Mouse (Mus musculus) telencephalon, adult 2 months (tissue): ENCODE results near the gene Rhox2e.
"Not testable (repeated sequence)": the region's sequence is repeated elsewhere in the genome, so short reads cannot be mapped to it uniquely, and the experiment has no call there.

ENCODE experiments used
- DNase-seq: peaks from one replicate; pipeline ENCODE4 v3.0.0-alpha.2; 2011; ENCODE audit warnings: low read depth, low spot score

The Rhox2e gene

GRCm38 (mm10) chrX:37530152-37530551 is at the start of gene Rhox2e:
Gene Rhox2e, plus strand, starts transcription at chrX:37530452.
- not testable (repeated sequence) for DNase-seq

- not testable (repeated sequence) for DNase-seq
Measured at GRCm38 (mm10) chrX:37514059-37514458, 16.2 kb upstream of the Rhox2e start, which contains the start of gene Rhox4d. Gene Rhox4d, plus strand, starts transcription at chrX:37514359.

GRCm38 (mm10) chrX:37541719-37542118 is 11.5 kb downstream of the Rhox2e start, which contains the start of gene Rhox3e:
Gene Rhox3e, plus strand, starts transcription at chrX:37542019.
- DNase-seq: not testable (repeated sequence)

- not testable (repeated sequence) for DNase-seq
Measured at GRCm38 (mm10) chrX:37557112-37557511, 26.9 kb downstream of the Rhox2e start, which contains the start of gene Rhox4e. Gene Rhox4e, plus strand, starts transcription at chrX:37557412.

- not testable (repeated sequence) for DNase-seq
Measured at GRCm38 (mm10) chrX:37571105-37571504, 40.9 kb downstream of the Rhox2e start, which contains the start of gene Rhox2f. Gene Rhox2f, plus strand, starts transcription at chrX:37571405.

GRCm38 (mm10) chrX:37572638-37573037 is 42.4 kb downstream of the Rhox2e start:
- not testable (repeated sequence) for DNase-seq

GRCm38 (mm10) chrX:37580692-37581091 is 50.4 kb downstream of the Rhox2e start, which contains the start of gene Rhox3f:
Gene Rhox3f, plus strand, starts transcription at chrX:37580992.
- not testable (repeated sequence) for DNase-seq
